Mouse (Mus musculus): ENCODE data around the gene Gsdme.
A peak's percentile ranks its signal among the peaks of the same experiment; 100 is the strongest.

DNA sequence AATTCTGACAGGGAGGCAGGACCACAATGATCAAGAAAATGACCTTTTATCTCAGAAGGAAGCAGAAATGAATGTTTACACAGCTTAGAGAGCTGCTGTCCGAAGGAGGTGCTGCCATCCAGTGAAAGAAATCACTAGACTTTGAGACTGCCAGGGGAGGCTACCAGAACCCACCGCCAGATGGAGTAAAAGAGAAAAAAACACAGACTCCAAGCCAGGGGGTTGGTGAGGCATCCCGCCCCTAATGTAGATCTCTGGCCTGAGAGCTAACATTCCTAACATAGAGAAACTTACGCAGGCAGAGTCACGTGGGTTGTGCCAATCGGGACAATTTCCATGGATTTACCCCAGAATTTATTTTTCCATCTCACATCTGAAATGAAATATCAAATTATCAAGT, 45.4 kb upstream of the Gsdme start:
- peak; percentile 38 for TF ChIP-seq CTCF (IDR thresholded peaks at IDR 0.05; ENCODE audit: low read depth, low read length)
- no peak for TF ChIP-seq POLR2A (IDR thresholded peaks at IDR 0.05; ENCODE audit: insufficient read depth, low read length)
- TF ChIP-seq EP300 (IDR thresholded peaks at IDR 0.05; ENCODE audit: insufficient read depth, low read depth, low read length): no peak

Data from ES-Bruce4 (cell line).